Mouse (Mus musculus) gonadal fat pad, adult 2 months (tissue): Measurements from ENCODE around the gene Hmgcl. TPM values are rescaled to one million over a fixed set of nuclear protein-coding genes. Genes with fewer than 3 reads are reported as not detected.
A peak's percentile ranks its signal among the peaks of the same experiment; 100 is the strongest.

Source experiments
- DNase-seq: peaks from one replicate; pipeline ENCODE4 v3.0.0-alpha.2; 2012; ENCODE audit warnings: low read depth
- polyA plus RNA-seq: library from polyadenylated mRNA; depleted of rRNA; stranded (reverse); fragments of >200 nt; gene quantifications from 2 replicates; pipeline ENCODE4 v1.2.3, GENCODE M21; 2012; rRNA removed

Hmgcl gene
- 50.5 and 52.5 TPM in 2 replicates for polyA plus RNA-seq

GRCm38 (mm10) chr4:135946278-135946658 lies at the start of gene Hmgcl:
Gene Hmgcl, plus strand, starts transcription at chr4:135946448.
- no peak for DNase-seq

DNA sequence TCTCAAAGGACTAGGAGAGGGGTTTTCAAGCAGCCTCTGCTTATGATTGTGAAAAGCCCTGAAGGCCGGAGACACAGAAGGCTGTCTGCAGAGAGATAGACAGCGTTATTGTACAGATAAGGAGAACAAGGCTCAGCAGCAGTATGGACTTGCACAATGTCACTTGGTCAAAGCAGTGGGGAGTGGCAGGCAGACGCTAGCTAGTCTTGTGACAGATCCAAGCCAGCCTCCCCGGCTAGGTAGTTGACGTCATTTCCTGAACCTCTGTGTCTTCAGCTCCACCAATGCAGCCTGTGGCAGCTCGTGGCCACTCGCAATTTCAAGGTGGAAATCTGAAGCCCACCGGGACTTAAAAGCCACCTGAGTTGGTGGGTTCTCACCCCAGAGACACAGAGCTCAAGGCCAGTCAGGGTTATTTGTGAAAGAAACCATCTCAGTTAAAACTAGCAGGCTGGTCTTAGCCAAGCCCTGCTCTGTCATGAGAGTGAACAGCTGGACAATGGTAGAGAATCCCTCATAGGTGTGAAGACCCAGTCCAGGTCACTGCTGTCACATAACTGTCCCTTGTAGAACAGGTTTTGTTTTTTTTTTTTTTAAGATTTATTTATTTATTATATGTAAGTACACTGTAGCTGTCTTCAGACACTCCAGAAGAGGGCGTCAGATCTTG lies 47.7 kb upstream of the Hmgcl start:
- no peak for DNase-seq

DNA sequence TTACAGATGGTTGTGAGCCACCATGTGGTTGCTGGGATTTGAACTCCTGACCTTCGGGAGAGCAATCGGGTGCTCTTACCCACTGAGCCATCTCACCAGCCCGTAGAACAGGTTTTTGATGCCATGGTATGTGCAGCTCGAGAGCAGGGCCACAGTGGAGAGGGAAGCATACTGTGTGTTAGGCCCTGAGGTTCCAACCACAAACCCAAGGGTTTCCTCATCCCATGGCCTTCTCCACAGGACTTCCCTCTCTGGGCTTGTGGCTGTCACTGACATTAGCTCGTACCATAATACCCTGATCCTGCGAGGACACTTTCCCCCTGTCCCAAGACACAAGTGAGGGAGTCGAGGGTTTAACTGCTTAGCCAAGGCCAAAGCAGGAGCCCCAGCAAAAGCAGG lies 47.2 kb upstream of the Hmgcl start:
- DNase-seq, result no peak

- DNase-seq, result no peak
Measured at GRCm38 (mm10) chr4:135900008-135900407, 46.2 kb upstream of the Hmgcl start.

- DNase-seq, result no peak
Measured at GRCm38 (mm10) chr4:135902606-135903242, 43.5 kb upstream of the Hmgcl start.

- DNase-seq, result no peak
Measured at GRCm38 (mm10) chr4:135904810-135905209, 41.4 kb upstream of the Hmgcl start.

DNA sequence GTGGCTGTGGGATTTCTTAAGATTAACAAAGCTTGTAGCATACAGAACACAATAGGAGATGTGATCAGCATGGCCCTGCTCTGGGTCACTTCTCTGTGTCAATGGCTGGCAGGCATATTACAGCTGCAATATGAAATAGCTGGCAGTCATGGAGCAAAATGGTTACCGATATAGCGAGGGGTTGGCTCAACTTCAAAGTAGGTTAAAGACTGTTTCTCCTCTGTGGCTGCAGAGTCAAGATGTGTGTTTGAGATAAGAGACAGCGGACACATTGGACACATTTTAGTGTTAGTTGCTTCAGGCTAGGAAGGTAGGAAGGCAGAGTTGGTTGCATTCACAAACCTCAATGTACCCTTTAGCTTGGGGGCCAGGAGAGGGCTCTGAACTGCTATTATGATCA lies 39.6 kb upstream of the Hmgcl start:
- DNase-seq, result no peak

- DNase-seq, result no peak
Measured at GRCm38 (mm10) chr4:135909326-135910066, 36.8 kb upstream of the Hmgcl start.

DNA sequence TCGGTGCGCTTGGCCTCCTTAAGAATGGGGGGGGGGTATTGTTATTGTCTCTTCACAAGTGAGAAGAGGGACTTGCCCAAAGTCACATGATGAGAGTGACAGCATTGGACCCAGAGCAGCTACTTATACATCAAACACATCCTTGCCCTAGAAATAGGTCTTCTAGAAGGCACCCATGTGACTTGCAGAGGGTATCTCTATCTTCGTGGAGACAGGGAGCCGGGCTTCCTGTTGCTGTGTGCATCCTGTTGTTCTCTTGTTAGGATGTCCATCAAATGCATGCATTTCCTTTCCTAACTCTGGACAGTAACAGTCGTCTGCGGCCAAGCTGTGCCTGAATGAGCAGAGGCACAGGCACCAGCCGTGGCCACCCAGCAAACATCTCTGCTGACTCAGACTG lies 34.7 kb upstream of the Hmgcl start:
- no peak for DNase-seq

- DNase-seq, result no peak
Measured at GRCm38 (mm10) chr4:135912164-135912563, 34.1 kb upstream of the Hmgcl start.

DNA sequence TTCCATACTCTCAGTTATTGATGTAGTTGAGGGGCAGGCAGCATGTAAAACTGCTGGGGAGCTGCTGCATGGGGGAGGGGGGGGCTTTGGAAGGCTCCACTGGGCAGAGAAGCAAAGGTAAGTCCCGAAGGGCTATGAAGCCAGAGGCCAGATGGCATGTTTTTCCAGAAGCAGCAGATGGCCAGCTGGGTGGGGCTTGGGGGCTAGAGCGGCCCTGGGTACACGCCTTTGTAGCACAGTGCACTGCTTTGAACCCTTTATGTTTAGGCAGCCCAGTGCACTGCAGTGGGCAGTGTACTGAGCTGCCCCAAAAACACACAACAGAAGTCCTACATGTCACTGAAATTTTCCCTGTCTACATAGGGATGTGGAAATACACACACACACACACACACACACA lies 33.4 kb upstream of the Hmgcl start:
- DNase-seq, result no peak

- DNase-seq, result no peak
Measured at GRCm38 (mm10) chr4:135913433-135913832, 32.8 kb upstream of the Hmgcl start.

DNA sequence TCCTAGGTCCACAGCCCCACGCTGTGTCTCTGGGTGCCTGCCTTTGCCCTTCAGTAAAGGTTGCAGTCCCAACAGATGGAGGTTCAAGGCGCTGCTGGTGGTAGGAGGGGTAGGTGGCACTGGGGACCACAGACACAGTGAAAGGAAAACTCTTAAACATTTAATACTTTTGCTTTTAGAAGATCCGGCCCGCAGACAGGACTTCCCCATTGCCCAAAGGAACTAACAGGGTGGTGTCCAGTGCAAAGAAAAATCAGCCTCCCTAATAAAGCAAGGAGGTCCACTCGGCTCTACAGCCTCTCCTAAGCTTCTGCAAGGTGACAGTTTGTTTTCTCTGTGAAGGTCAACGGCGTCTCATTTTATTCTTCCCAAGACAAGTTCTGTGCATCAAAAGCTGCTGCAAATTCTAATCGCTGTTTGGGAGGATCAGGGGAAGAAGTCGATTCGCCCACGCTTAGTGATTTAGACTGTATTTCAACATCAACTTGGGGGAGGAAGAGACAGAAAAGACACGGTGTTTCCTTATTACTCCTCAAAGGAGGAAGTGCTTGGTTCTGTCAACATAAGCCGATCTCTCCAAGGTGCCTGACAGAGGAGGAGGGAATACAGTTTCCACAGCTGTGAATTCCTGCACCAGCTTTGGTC lies 27.5 kb upstream of the Hmgcl start:
- peak; percentile 67 for DNase-seq

- no peak for DNase-seq
Measured at GRCm38 (mm10) chr4:135919280-135919639, 27.0 kb upstream of the Hmgcl start.

DNA sequence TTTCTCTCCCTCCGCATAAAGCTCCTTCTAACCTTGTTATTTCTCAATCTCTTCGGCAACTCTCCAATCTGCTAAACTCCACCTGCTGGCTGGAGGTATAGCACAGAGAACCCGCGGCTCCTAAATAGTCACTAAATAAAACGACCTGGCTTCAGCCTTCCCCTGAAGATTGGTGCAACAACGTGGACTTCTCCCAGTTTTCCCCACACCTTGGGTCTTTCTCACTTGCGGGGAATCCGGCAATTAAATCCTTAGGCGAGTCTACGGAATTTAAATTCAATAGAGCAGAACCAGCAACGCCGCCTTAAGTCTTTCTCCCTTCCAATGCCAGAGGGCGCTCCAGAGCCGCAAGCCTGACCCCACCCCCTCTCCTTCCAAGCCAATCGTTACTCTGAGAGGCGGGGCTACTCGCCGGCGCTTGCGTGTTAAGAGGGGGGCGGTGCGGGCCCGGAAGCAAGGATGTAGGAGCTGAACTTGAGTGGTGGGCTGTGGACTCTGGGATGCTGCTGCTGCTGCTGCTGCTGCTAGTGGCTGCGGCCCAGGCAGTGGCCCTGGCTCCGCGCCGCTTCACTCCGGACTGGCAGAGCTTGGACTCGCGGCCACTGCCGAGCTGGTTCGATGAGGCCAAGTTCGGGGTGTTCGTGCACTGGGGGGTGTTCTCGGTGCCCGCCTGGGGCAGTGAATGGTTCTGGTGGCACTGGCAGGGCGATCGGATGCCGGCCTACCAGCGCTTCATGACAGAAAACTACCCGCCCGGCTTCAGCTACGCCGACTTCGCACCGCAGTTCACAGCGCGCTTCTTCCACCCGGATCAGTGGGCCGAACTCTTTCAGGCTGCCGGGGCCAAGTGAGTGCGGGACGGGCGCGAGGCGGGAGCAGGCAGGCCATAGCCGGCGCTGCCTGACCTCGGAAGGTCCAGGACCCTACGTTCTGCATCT lies 25.7 kb upstream of the Hmgcl start, which contains the start of gene Fuca1:
Gene Fuca1, plus strand, starts transcription at position 432 of the 938 bp plus-strand sequence.
- peak; percentile 56 for DNase-seq

- DNase-seq, result no peak
Measured at GRCm38 (mm10) chr4:135921257-135922120, 24.8 kb upstream of the Hmgcl start.

GRCm38 (mm10) chr4:135922190-135922589 lies 24.1 kb upstream of the Hmgcl start:
- no peak for DNase-seq

- no peak for DNase-seq
Measured at GRCm38 (mm10) chr4:135924418-135924817, 21.8 kb upstream of the Hmgcl start.

GRCm38 (mm10) chr4:135925341-135925740 lies 20.9 kb upstream of the Hmgcl start:
- no peak for DNase-seq

DNA sequence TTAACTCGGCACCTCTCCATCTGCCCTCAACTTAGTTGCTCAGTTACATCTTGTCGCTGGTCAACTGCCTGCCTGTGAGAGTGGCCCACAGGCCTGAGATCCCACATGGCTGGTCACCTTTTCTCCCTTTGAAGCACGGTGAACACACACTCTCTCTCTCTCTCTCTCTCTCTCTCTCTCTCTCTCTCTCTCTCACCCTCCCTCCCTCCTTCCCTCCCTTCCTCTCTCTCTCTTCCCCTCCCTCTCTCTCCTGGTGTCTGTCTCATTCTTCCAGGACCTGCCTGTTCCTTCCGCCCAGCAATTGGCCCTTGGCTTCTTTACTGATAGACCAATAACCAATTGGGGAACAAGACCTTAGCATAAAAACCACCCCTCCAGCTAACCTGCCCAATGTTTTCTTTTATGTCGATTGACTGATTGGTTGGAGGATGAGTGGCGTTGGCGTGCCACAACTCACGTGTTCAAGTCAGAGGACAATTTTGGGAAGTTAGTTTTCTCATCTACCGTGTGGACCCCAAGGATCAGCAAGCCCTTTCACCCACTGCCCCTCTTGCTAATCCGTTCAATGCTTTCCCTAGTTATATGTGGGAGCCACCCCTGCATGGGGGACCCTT lies 19.9 kb upstream of the Hmgcl start:
- DNase-seq, result no peak
